Mouse (Mus musculus) liver, embryonic 14.5 days (tissue): ENCODE data around the gene Pimreg.

Experiments used
- CTCF ChIP-seq: IDR thresholded peaks from 2 replicates; pipeline ENCODE4 v1.5.1; 2016; ENCODE audit warnings: antibody characterized with exemption, low read depth, control low read depth
- EP300 ChIP-seq: IDR thresholded peaks from 2 replicates; pipeline ENCODE4 v1.6.1; 2016; ENCODE audit warnings: antibody characterized with exemption, low read depth

DNA sequence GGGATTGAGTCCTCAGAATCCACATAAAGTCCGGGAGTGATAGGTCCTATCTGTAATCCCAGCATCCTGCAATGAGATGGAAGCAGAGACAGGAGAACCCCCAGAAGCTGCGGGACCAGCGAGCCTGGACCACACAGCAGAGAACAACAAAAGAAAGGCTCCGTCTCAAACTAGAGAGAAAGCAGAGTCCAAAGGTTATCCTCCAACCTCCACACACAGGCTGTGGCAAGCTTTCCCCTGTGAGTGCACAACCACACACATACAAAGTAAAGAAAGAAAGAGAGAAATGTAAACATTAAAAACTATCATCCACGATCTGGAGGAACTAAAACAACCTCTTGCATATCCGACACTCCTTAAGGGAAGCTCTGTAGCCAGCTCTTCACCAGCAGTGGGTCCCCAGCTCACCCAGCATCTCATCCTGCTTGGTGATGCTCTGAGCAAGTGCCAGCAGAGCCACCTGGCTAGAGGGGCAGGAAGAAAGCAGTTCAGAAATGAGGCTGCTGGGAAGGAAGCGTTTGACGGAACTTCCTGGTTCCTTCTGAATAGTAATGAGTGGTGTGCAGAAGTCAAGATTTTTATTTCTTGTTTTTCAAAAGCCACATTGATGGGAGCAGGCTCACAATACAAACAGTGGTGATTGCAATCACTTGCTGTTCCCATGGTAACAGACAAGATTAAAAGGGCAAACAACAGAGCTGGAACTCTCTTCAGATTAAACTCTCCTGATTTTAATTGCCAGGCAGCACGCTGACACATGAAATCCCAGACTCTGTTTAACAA lies 30.7 kb upstream of the Pimreg start:
- no peak for TF ChIP-seq CTCF
- no peak for TF ChIP-seq EP300
